Mouse (Mus musculus): ENCODE results near the gene Zfyve9.

DNA sequence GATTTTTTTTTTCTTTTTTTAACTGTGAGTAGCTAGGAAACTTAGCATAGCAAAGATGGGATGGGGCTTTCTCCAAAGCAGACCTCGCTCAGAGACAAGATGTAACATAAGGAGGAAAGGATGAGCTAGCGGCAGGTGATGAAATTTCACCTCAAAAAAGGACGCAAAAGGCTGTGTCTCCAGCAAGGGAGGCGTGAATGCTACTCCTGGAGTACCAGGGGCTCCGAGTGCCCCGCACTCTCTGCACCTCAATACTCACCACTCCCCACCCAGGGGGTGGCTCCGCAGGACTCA lies 888 bp downstream of the Zfyve9 start:
- no peak for TF ChIP-seq CTCF (IDR thresholded peaks at IDR 0.05; ENCODE audit: low read depth)
- no peak for TF ChIP-seq EP300 (IDR thresholded peaks at IDR 0.05; ENCODE audit: low read depth)

Measured in liver, postnatal 0 days (tissue).